Mouse (Mus musculus) fibroblast of lung, adult 2 months (primary cell): ENCODE data around the gene Psmc3.

Experiments
- DNase-seq: peaks from one replicate; pipeline ENCODE4 v3.0.0-alpha.2; 2011; ENCODE audit warnings: low read depth

The Psmc3 gene

GRCm38 (mm10) chr2:91113334-91113733, 59.5 kb downstream of the Psmc3 start:
- DNase-seq, result no peak

GRCm38 (mm10) chr2:91113852-91114251, 60.0 kb downstream of the Psmc3 start:
- DNase-seq, result no peak

GRCm38 (mm10) chr2:91114781-91115577, 61.2 kb downstream of the Psmc3 start:
- DNase-seq, result peak; percentile 76

GRCm38 (mm10) chr2:91115578-91115970, 61.8 kb downstream of the Psmc3 start:
- no peak for DNase-seq
